Mouse (Mus musculus) heart, embryonic 11.5 days (tissue): ENCODE measurements at regions not wholly inside any gene's neighbourhood (a gene's known extent, or its start where the extent isn't known, plus 50 kb on each side); places are given as distances from the start of the nearest gene placed in this dataset.

ENCODE experiments used
- ATAC-seq: fragments of 200-750 bp; cut with Nextera tagmentation; replicated peaks from 2 replicates; pipeline ENCODE4 v1.8.0; 2017; ENCODE audit warnings: moderate library complexity; ENCODE audit not compliant: insufficient number of reproducible peaks, low FRiP score, low TSS enrichment
- H3K27ac ChIP-seq: fragments of 300-500 bp; sonication (generic); 2 replicates; pipeline ENCODE4 v1.5.1; 2014; ENCODE audit warnings: mild to moderate bottlenecking, low read depth, low read length
- H3K27me3 ChIP-seq: fragments of 300-500 bp; sonication (generic); 2 replicates; pipeline ENCODE4 v1.6.1; 2014; ENCODE audit warnings: mild to moderate bottlenecking, low read length, mixed read lengths; ENCODE audit not compliant: control insufficient read depth, insufficient read depth
- H3K36me3 ChIP-seq: fragments of 300-500 bp; sonication (generic); 2 replicates; pipeline ENCODE4 v1.6.1; 2014; ENCODE audit warnings: mild to moderate bottlenecking, low read length, moderate library complexity, mixed read lengths; ENCODE audit not compliant: control insufficient read depth, insufficient read depth
- H3K4me1 ChIP-seq: fragments of 300-500 bp; sonication (generic); 2 replicates; pipeline ENCODE4 v1.6.1; 2014; ENCODE audit warnings: low read length; ENCODE audit not compliant: control insufficient read depth, insufficient read depth
- H3K4me2 ChIP-seq: fragments of 300-500 bp; sonication (generic); 2 replicates; pipeline ENCODE4 v1.6.1; 2014; ENCODE audit warnings: mild to moderate bottlenecking, moderate library complexity
- H3K4me3 ChIP-seq: fragments of 300-500 bp; sonication (generic); 2 replicates; pipeline ENCODE4 v1.5.1; 2014; ENCODE audit warnings: low read depth, low read length
- H3K9ac ChIP-seq: fragments of 300-500 bp; sonication (generic); 2 replicates; pipeline ENCODE4 v1.6.1; 2014; ENCODE audit warnings: mild to moderate bottlenecking, low read depth, low read length, moderate library complexity
- H3K9me3 ChIP-seq: fragments of 300-500 bp; sonication (generic); replicated peaks from 2 replicates; pipeline ENCODE4 v1.6.1; 2016; ENCODE audit warnings: low read length; ENCODE audit not compliant: control insufficient read depth
- WGBS: fragments of 180-500 bp; shearing (Covaris S2); extraction: QIAGEN DNeasy Blood & Tissue Kit; methylation state at CpG from one replicate; pipeline ENCODE4 v1.1.7; 2014; ENCODE audit not compliant: insufficient replicate concordance; 5-methylcytosine and 5-hydroxymethylcytosine counted together

GRCm38 (mm10) chr2:148123780-148124179, 77.0 kb upstream of the Foxa2 start:
- H3K4me3 ChIP-seq = no peak overlapping the region
- no peak for ATAC-seq
- H3K27me3 ChIP-seq = no peaks in the 10 kb centered on the region
- no peaks in the 10 kb centered on the region for H3K36me3 ChIP-seq
- 43% methylated on average over 3 of the region's 3 CpGs for WGBS
- H3K27ac ChIP-seq = no peak overlapping the region
- H3K4me2 ChIP-seq = no peak overlapping the region
- H3K9me3 ChIP-seq = no peaks in the 10 kb centered on the region
- H3K9ac ChIP-seq = no peak overlapping the region
- H3K4me1 ChIP-seq = 0 out of 2 replicates have a peak, but pooled peaks cover 3% of the 10 kb centered on the region

- no peaks in the 10 kb centered on the region for H3K4me1 ChIP-seq
Observed at GRCm38 (mm10) chr2:148133811-148134210, 87.0 kb upstream of the Foxa2 start.

DNA sequence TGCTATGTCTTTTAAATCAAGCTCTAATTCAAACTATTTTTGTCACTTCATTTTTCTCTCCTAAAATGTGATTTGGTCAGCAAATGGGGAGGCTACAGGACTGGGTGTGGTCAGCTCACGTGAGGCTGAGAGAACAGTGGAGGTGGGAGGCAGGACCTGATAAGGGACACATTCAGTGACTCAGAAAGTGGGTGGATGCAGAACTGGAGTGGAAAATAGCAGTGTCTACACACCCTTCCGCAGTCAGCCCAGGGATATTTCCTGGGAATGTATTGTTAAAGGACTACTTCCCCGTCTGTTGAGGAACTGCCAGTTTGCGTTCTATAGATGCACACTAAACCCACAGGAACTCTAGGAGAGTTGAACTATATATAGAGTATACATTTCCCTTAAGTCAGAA, 95.2 kb upstream of the Foxa2 start:
- no peak for ATAC-seq
- Histone ChIP-seq H3K4me3 (no peak overlapping the region), H3K27me3 (no peaks in the 10 kb centered on the region), H3K4me2 (no peak overlapping the region), H3K4me1 (no peaks in the 10 kb centered on the region), H3K27ac (no peak overlapping the region), H3K9ac (no peak overlapping the region), H3K36me3 (no peaks in the 10 kb centered on the region), H3K9me3 (no peaks in the 10 kb centered on the region)
- 57% methylated on average over 4 of the region's 4 CpGs for WGBS

More at GRCm38 (mm10) chr2:148133811-148134210, 87.0 kb upstream of the Foxa2 start:
- H3K9me3 ChIP-seq = no peaks in the 10 kb centered on the region
- no peak overlapping the region for H3K9ac ChIP-seq
- WGBS = 90% methylated on average over 1 of the region's 1 CpGs
- no peak overlapping the region for H3K27ac ChIP-seq
- H3K27me3 ChIP-seq = no peaks in the 10 kb centered on the region
- H3K4me3 ChIP-seq = no peak overlapping the region
- ATAC-seq = no peak
- no peak overlapping the region for H3K4me2 ChIP-seq
- H3K36me3 ChIP-seq = no peaks in the 10 kb centered on the region

DNA sequence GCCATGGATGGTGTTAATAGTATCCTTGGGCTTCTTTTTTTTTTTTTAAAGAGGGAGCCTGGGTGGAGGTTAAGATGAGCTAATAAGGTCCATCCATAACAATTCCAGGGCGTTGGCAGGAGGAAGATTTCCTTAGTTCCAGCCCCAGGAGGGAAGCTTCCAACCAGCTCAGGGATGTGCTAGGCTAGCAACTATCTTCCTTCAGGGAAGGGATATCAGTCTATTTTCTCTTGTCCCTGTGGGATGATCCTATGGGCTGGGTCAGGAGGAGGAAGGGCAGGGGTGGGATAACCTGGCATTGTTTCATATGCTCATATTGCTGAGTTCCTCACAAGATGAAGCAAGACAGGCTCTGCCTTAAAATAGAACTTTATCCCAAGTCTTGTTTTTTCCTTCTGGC, 98.0 kb upstream of the Foxa2 start:
- Histone ChIP-seq H3K9me3 (no peaks in the 10 kb centered on the region), H3K4me1 (no peaks in the 10 kb centered on the region), H3K4me3 (no peak overlapping the region), H3K4me2 (no peak overlapping the region), H3K27me3 (no peaks in the 10 kb centered on the region), H3K27ac (no peak overlapping the region), H3K36me3 (no peaks in the 10 kb centered on the region), H3K9ac (no peak overlapping the region)
- ATAC-seq = no peak
- WGBS = 33% methylated on average over 1 of the region's 1 CpGs

DNA sequence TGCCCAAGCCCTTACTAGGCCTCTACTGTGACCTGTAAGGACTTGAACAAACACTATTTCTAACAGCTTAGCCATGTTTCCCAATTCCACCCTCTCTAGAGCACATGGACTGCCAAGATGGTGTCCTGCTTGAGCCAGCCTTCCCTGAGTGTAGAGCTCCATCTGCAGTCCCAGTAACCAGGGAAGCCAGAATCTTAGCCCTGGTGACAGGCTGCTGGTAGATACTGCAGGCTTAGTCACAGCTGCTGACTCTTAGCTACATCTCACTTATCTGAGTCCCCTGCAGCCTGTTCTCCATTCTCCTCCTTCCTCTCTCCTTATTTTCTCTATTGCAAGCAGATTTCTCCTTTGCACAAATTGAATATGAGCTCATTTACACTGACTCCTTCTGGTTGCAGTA, 101.5 kb upstream of the Foxa2 start:
- no peaks in the 10 kb centered on the region for H3K27me3 ChIP-seq
- no peaks in the 10 kb centered on the region for H3K4me1 ChIP-seq
- no peak overlapping the region for H3K27ac ChIP-seq
- no peak overlapping the region for H3K4me2 ChIP-seq
- no peaks in the 10 kb centered on the region for H3K36me3 ChIP-seq
- no peak for ATAC-seq
- no peak overlapping the region for H3K4me3 ChIP-seq
- H3K9me3 ChIP-seq = no peaks in the 10 kb centered on the region
- H3K9ac ChIP-seq = no peak overlapping the region

DNA sequence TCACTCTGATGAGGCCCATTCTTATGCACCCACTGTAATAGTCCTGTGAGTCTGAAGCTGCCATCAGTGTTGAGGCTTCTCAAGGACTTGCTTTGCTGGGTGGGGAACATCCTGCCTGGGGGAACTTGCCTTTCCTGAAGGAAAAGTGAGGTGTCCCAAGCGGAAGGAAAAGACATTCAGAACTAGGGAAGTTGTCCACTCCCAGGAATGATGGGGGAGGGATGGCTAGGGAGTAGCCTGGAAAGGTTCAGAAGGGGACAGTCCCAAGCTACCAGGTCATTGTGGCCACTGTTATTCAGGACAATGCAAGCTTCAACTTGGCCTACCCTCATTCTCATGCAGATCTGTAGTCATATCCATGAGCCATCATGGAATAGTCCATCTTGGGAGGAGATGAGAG, 102.7 kb upstream of the Foxa2 start:
- Histone ChIP-seq H3K9ac (no peak overlapping the region), H3K4me1 (no peaks in the 10 kb centered on the region), H3K4me2 (no peak overlapping the region), H3K27ac (no peak overlapping the region), H3K36me3 (no peaks in the 10 kb centered on the region), H3K9me3 (no peaks in the 10 kb centered on the region), H3K27me3 (no peaks in the 10 kb centered on the region), H3K4me3 (no peak overlapping the region)
- no peak for ATAC-seq
- WGBS = 78% methylated on average over 1 of the region's 1 CpGs

DNA sequence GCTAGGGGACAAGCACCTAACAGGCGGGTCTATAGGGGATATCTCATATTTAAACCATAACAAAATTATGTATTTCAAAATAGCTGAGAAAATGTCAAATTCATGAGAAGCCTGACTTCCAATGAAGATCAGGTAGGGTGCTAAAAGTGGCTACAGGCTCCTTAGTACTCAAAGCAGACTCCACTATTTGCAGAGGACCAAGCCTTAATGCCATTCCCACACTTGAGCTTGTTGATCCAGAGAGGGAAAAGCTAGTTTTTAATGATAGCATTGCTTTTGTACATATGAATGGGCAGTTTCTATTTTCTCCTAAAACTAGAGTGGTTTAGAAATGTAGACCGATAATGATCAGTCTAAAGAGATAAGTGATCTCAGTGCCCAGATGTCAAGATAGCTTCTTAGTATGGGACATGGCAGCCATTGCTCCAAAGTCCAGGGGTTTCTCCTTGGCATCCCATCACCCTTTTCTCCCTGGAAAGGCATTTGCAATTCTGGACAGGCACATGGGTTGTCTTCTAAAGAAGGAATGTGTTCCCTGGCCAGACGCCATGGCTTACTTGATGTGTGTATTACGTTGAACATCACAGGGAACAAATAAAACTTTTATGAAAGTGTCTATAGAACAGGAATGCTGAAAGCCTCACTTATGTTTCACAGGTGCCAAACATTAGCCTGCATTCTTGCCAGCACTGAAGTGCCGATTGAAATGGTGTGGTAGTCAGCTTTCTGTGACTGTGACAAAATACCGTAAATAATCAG, 106.9 kb upstream of the Foxa2 start:
- ATAC-seq = no peak
- Histone ChIP-seq H3K4me3 (no peak overlapping the region), H3K27ac (no peak overlapping the region), H3K27me3 (no peaks in the 10 kb centered on the region), H3K36me3 (no peaks in the 10 kb centered on the region), H3K9me3 (no peaks in the 10 kb centered on the region), H3K4me2 (no peak overlapping the region), H3K9ac (no peak overlapping the region), H3K4me1 (no peaks in the 10 kb centered on the region)
- 74% methylated on average over 6 of the region's 6 CpGs for WGBS

- Histone ChIP-seq H3K27me3 (no peaks in the 10 kb centered on the region), H3K36me3 (no peaks in the 10 kb centered on the region), H3K9me3 (no peaks in the 10 kb centered on the region), H3K27ac (no peak overlapping the region), H3K4me1 (no peaks in the 10 kb centered on the region), H3K9ac (no peak overlapping the region), H3K4me2 (no peak overlapping the region), H3K4me3 (no peak overlapping the region)
- 93% methylated on average over 2 of the region's 2 CpGs for WGBS
- no peak for ATAC-seq
Observed at GRCm38 (mm10) chr2:148156122-148156521, 109.4 kb upstream of the Foxa2 start.

DNA sequence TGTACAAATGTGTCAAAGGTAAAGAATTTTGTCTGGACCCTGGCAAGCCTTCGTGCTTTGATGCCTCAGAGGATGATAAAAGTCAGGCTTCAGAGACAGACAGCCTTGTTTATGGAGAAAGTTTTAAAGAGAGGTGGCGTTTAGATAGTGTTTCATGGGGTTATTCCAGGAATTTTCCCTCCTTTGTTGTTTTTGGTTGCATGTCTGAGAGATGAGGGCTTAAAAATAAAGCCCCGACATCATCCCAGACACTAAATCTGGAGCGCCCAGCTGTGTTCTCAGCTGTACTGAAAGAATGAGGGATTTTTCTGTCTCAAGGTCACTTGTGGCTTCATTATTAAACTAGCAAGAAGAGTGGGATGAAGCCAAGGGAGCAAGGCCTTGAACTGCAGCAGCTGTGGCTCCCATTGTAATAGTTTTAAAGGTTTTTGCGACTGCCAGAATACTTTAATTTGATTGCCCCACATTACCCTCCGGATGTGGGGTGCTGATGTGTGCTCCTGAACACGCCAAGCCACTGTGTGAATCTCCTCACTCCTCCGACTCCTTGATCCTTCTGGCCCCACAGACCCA, 112.3 kb upstream of the Foxa2 start:
- Histone ChIP-seq H3K27ac (no peak overlapping the region), H3K9me3 (no peaks in the 10 kb centered on the region), H3K36me3 (no peaks in the 10 kb centered on the region), H3K27me3 (no peaks in the 10 kb centered on the region), H3K9ac (no peak overlapping the region), H3K4me3 (no peak overlapping the region), H3K4me2 (no peak overlapping the region), H3K4me1 (no peaks in the 10 kb centered on the region)
- no peak for ATAC-seq
- 62% methylated on average over 8 of the region's 8 CpGs for WGBS
